Comparison of ENCODE assay signal across 8 mouse cellular contexts in genomic region chr1:64097640-64098287, GRCm38 (mm10). TPM values are rescaled to one million over a fixed set of nuclear protein-coding genes. Genes with fewer than 3 reads are reported as not detected.
A peak's percentile ranks its signal among the peaks of the same experiment; 100 is the strongest.
DNase-seq lines count a peak whose midpoint lies in the region; ATAC-seq and TF ChIP-seq lines count a peak whose summit lies in the region.

No protein-coding gene starts in this region.

- no peaks in the 10 kb centered on the region for H3K9me3 ChIP-seq in heart, embryonic 11.5 days (replicated peaks; ENCODE audit: control insufficient read depth, low read length)
- no peaks in the 10 kb centered on the region for H3K9me3 ChIP-seq in heart, embryonic 14.5 days (ENCODE audit: control insufficient read depth, low read length)
- H3K9me3 ChIP-seq in kidney, postnatal 0 days (replicated peaks; ENCODE audit: low read length): no peaks in the 10 kb centered on the region
- H3K9me3 ChIP-seq in midbrain, embryonic 15.5 days: no peaks in the 10 kb centered on the region

- DNase-seq in heart, adult 9 months (ENCODE audit: low spot score in 2 of 2): peak; percentile 52 to 76
- DNase-seq in kidney, postnatal 0 days (ENCODE audit: low spot score): peak; percentile 50
- DNase-seq in spleen, postnatal 14 days (ENCODE audit: low spot score in 2 of 2): no peak
- no peak for DNase-seq in urinary bladder, postnatal 14 days (ENCODE audit: low spot score)
- DNase-seq in thymus, adult 18-20 months: no peak

- H3K4me3 ChIP-seq in heart, embryonic 11.5 days (ENCODE audit: low read depth, low read length): no peak overlapping the region
- H3K4me3 ChIP-seq in heart, embryonic 14.5 days (ENCODE audit: control insufficient read depth in 1 of 2, insufficient read depth in 1 of 2, low read depth in 1 of 2, low read length in 2 of 2): no peak overlapping the region
- no peak overlapping the region for H3K4me3 ChIP-seq in kidney, postnatal 0 days (replicated peaks; ENCODE audit: low read depth, low read length)
- H3K4me3 ChIP-seq in midbrain, embryonic 15.5 days: no peak overlapping the region

- no peak overlapping the region for H3K4me2 ChIP-seq in heart, embryonic 11.5 days
- H3K4me2 ChIP-seq in heart, embryonic 14.5 days (ENCODE audit: low read length): no peak overlapping the region
- peak overlapping the region; percentile 18; the same call in 1 of the 2 replicates for H3K4me2 ChIP-seq in kidney, postnatal 0 days (ENCODE audit: low read length)
- no peak overlapping the region for H3K4me2 ChIP-seq in midbrain, embryonic 15.5 days

- H3K9ac ChIP-seq in heart, embryonic 11.5 days (ENCODE audit: low read depth, low read length): no peak overlapping the region
- H3K9ac ChIP-seq in heart, embryonic 14.5 days (ENCODE audit: low read length): no peak overlapping the region
- H3K9ac ChIP-seq in kidney, postnatal 0 days (ENCODE audit: low read depth, low read length): no peak overlapping the region
- no peak overlapping the region for H3K9ac ChIP-seq in midbrain, embryonic 15.5 days

- peaks cover 3% of the 10 kb centered on the region; the same call in 1 of the 2 replicates for H3K36me3 ChIP-seq in heart, embryonic 11.5 days (ENCODE audit: control insufficient read depth, insufficient read depth, low read length)
- 0 out of 2 replicates have a peak, but pooled peaks cover 10% of the 10 kb centered on the region for H3K36me3 ChIP-seq in heart, embryonic 14.5 days (ENCODE audit: control insufficient read depth, insufficient read depth, low read length)
- no peaks in the 10 kb centered on the region for H3K36me3 ChIP-seq in kidney, postnatal 0 days (ENCODE audit: insufficient read depth, low read length)
- H3K36me3 ChIP-seq in midbrain, embryonic 15.5 days (replicated peaks): no peaks in the 10 kb centered on the region

- no peak for ATAC-seq in heart, embryonic 11.5 days (replicated peaks; ENCODE audit: insufficient number of reproducible peaks, low FRiP score, low TSS enrichment)
- ATAC-seq in heart, embryonic 14.5 days (ENCODE audit: insufficient number of reproducible peaks, insufficient read depth, low FRiP score, low read depth): no peak
- ATAC-seq in kidney, postnatal 0 days (replicated peaks; ENCODE audit: low FRiP score, low read depth): peak; percentile 63
- peak; percentile 58; the same call in 1 of the 2 replicates for ATAC-seq in midbrain, embryonic 15.5 days (replicated peaks)

- H3K27me3 ChIP-seq in heart, embryonic 11.5 days (ENCODE audit: control insufficient read depth, insufficient read depth, low read length): no peaks in the 10 kb centered on the region
- no peaks in the 10 kb centered on the region for H3K27me3 ChIP-seq in heart, embryonic 14.5 days (ENCODE audit: control insufficient read depth, insufficient read depth, low read length)
- no peaks in the 10 kb centered on the region for H3K27me3 ChIP-seq in kidney, postnatal 0 days (ENCODE audit: insufficient read depth, low read length)
- no peaks in the 10 kb centered on the region for H3K27me3 ChIP-seq in midbrain, embryonic 15.5 days (replicated peaks)

- no peak for TF ChIP-seq CTCF in kidney, postnatal 0 days (IDR thresholded peaks at IDR 0.05; ENCODE audit: low read depth)

- peaks cover 14% of the 10 kb centered on the region for H3K4me1 ChIP-seq in heart, embryonic 11.5 days (ENCODE audit: control insufficient read depth, insufficient read depth, low read length)
- H3K4me1 ChIP-seq in heart, embryonic 14.5 days (ENCODE audit: control insufficient read depth in 2 of 2, insufficient read depth in 2 of 2, low read length in 2 of 2): peaks cover 9 to 17% of the 10 kb centered on the region in 2 experiments
- H3K4me1 ChIP-seq in kidney, postnatal 0 days (replicated peaks; ENCODE audit: insufficient read depth, low read length): peaks cover 21% of the 10 kb centered on the region
- peaks cover 25% of the 10 kb centered on the region for H3K4me1 ChIP-seq in midbrain, embryonic 15.5 days

- WGBS in heart, embryonic 11.5 days (ENCODE audit: insufficient replicate concordance): 58% methylated on average over 6 of the region's 6 CpGs
- WGBS in heart, embryonic 14.5 days: 52% methylated on average over 6 of the region's 6 CpGs
- 43% methylated on average over 6 of the region's 6 CpGs for WGBS in kidney, postnatal 0 days
- 68% methylated on average over 6 of the region's 6 CpGs for WGBS in midbrain, embryonic 15.5 days

- no peak overlapping the region for H3K27ac ChIP-seq in heart, embryonic 11.5 days (ENCODE audit: low read depth, low read length)
- 0 out of 4 replicates have a peak overlapping the region, but pooled peaks have one; percentile 2 to 9 for H3K27ac ChIP-seq in heart, embryonic 14.5 days (replicated peaks in 1 of 2; ENCODE audit: control insufficient read depth in 1 of 2, insufficient read depth in 1 of 2, low read depth in 2 of 2, low read length in 2 of 2)
- H3K27ac ChIP-seq in kidney, postnatal 0 days: peak overlapping the region; percentile 58
- no peak overlapping the region for H3K27ac ChIP-seq in midbrain, embryonic 15.5 days

RNA-seq across cellular contexts. Expression of gene Klf7, which starts 24.3 kb away (rescaled TPM):
- 14.5 and 16.2 TPM in 2 replicates for polyA plus RNA-seq in heart, embryonic 11.5 days (2014; fragmentation: Nextera tagmentation; extraction: Ambion mirVana)
- 13.0 and 15.6 TPM in 2 replicates for polyA plus RNA-seq in heart, embryonic 14.5 days (2014; fragmentation: Nextera tagmentation; extraction: Ambion mirVana)
- polyA plus RNA-seq in kidney, postnatal 0 days (2015; fragmentation: Nextera tagmentation; extraction: Ambion mirVana): 17.9 and 19.2 TPM in 2 replicates
- polyA plus RNA-seq in midbrain, embryonic 15.5 days (2015; fragmentation: Nextera tagmentation; extraction: Ambion mirVana): 117 and 118 TPM in 2 replicates

Comparison
In these comparisons a context has a peak if more than half of its experiments do, and no peak if none do; other contexts are left out.
1. H3K27ac ChIP-seq: peak in heart, embryonic 14.5 days (2 of 2) and kidney, postnatal 0 days (single experiment); none in heart, embryonic 11.5 days (single experiment) and midbrain, embryonic 15.5 days (single experiment).
2. DNase-seq: peak in heart, adult 9 months (2 of 2) and kidney, postnatal 0 days (single experiment); none in spleen, postnatal 14 days (0 of 2), urinary bladder, postnatal 14 days (single experiment) and thymus, adult 18-20 months (0 of 2).
3. ATAC-seq: peak in kidney, postnatal 0 days (single experiment) and midbrain, embryonic 15.5 days (single experiment); none in heart, embryonic 11.5 days (single experiment) and heart, embryonic 14.5 days (single experiment).